Mouse (Mus musculus) erythroblast, embryonic 14.5 days (primary cell): Measurements from ENCODE around the gene Abca4. TPM values are rescaled to one million over a fixed set of nuclear protein-coding genes. Genes with fewer than 3 reads are reported as not detected.

Source experiments
- H3K27me3 ChIP-seq: 2 replicates; pipeline ENCODE4 v1.6.1; 2012; ENCODE audit warnings: inconsistent platforms; ENCODE audit not compliant: control insufficient read depth
- H3K36me3 ChIP-seq: 2 replicates; pipeline ENCODE4 v1.6.1; 2012; ENCODE audit warnings: mild to moderate bottlenecking, inconsistent platforms; ENCODE audit not compliant: control insufficient read depth
- H3K4me1 ChIP-seq: 2 replicates; pipeline ENCODE4 v1.6.1; 2012; ENCODE audit warnings: inconsistent platforms; ENCODE audit not compliant: control insufficient read depth
- H3K4me3 ChIP-seq: replicated peaks from 2 replicates; pipeline ENCODE3; 2012; ENCODE audit warnings: moderate library complexity, mild to moderate bottlenecking, inconsistent platforms
- H3K9me3 ChIP-seq: 2 replicates; pipeline ENCODE4 v1.6.1; 2012; ENCODE audit warnings: low read length, inconsistent platforms, mixed read lengths; ENCODE audit not compliant: control insufficient read depth
- GATA1 ChIP-seq: IDR thresholded peaks from 2 replicates; pipeline ENCODE4 v1.6.1; 2012; ENCODE audit warnings: low read length, inconsistent platforms, mixed read lengths
- TAL1 ChIP-seq: IDR thresholded peaks from 3 replicates; pipeline ENCODE4 v1.6.1; 2012; ENCODE audit warnings: low read length, inconsistent platforms, mixed read lengths
- polyA plus RNA-seq: library from polyadenylated mRNA; stranded (reverse); fragments of >175 nt; gene quantifications from 2 replicates; pipeline ENCODE4 v1.2.3, GENCODE M21; 2012

Gene Abca4
- polyA plus RNA-seq, 1 experiment = 0.05 TPM

DNA sequence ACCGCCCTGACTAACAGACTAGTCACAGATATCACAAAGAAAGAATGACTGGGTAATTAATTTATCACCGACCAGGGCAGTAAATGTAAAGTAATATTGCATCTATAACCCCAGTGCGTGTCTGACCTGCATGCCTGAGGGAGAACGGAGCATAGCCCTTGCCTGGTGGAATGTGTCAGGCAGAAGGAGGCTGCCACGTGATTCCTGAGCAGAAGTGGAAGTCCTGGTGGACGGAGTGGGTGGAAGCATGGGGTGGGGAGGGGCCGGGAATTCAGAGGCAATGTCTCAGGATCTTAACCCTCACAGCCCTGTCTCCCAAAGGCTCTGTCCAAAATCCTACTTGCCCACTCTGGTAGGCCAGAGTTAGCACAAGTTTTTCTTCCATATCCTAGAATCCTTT lies 3.2 kb downstream of the Abca4 start:
- no peak overlapping the region for H3K4me3 ChIP-seq
- H3K9me3 ChIP-seq = no peaks in the 10 kb centered on the region
- no peaks in the 10 kb centered on the region for H3K36me3 ChIP-seq
- no peaks in the 10 kb centered on the region; the same call in none of the 2 replicates for H3K4me1 ChIP-seq
- H3K27me3 ChIP-seq = peaks cover 27% of the 10 kb centered on the region
- no peak for TF ChIP-seq GATA1
- no peak for TF ChIP-seq TAL1

DNA sequence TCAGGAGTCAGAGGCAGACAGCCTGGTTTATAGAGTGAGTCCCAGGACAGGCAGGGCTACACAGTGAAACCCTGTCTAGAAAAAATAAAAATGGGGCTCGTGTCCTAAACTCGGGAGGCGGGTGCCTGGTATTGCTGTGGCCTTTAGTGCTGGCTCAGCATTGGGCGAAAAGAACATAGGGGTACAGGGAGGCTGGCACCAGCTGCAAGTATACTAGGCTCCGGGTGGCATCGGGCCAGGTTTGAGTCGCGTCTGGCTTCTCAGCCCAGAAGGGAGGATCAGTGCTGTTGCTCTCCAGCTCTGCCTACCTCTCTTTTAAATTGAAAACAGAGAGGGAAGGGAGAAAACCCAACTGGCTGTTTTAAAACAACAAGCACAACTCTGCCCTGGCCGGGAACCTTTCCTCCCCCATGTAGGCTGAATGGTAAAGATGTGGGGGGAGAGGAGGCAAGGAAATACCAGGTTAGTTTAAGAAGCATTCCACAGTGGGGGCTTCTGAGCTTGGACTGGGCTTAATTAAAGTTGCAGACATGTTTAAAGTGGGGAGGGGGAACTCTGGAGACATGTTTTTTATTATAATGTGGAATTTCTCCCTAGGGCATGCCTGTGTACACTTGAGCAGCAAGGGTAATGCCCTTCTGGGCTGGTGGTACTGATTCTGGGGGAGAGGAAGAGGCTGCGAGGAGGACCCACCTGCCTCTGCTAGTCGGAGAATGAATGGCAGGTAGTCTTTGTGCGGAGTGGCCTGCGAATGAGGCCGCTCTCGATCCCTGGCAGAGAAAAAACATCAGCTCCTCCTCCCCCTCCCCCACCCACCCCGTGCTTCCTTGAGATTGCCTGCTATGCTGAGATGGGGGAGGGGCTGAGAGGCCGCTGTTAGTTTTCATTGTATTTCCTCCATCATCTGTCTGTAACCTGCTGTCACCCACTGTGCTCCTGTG lies 3.9 kb downstream of the Abca4 start:
- H3K9me3 ChIP-seq = no peaks in the 10 kb centered on the region
- no peak overlapping the region for H3K4me3 ChIP-seq
- no peaks in the 10 kb centered on the region; the same call in none of the 2 replicates for H3K4me1 ChIP-seq
- no peaks in the 10 kb centered on the region for H3K36me3 ChIP-seq
- H3K27me3 ChIP-seq = peaks cover 19% of the 10 kb centered on the region
- TF ChIP-seq GATA1 (no peak), TAL1 (no peak)

DNA sequence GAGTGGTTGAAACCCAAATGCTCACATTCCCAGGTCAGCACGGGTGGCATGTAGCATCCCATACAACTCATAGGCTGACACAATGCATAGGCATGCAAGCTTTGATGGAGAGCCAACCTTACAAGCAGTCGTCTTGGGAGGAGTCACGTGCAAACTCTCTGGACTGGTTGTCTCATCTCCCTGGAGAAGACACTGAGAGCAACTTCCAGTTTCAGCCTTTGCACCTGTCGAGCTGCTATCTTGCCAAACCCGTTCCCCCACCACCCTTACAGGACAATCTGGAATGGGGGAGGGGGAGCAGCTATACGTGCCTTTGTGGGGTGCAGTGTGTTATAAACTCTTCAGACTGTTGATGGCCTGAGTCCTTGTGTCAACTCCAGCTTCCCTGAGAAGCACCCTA lies 4.9 kb downstream of the Abca4 start:
- no peaks in the 10 kb centered on the region; the same call in none of the 2 replicates for H3K4me1 ChIP-seq
- H3K9me3 ChIP-seq = no peaks in the 10 kb centered on the region
- TF ChIP-seq TAL1 (no peak), GATA1 (no peak)
- H3K27me3 ChIP-seq = peaks cover 9% of the 10 kb centered on the region
- no peak overlapping the region for H3K4me3 ChIP-seq
- H3K36me3 ChIP-seq = no peaks in the 10 kb centered on the region

DNA sequence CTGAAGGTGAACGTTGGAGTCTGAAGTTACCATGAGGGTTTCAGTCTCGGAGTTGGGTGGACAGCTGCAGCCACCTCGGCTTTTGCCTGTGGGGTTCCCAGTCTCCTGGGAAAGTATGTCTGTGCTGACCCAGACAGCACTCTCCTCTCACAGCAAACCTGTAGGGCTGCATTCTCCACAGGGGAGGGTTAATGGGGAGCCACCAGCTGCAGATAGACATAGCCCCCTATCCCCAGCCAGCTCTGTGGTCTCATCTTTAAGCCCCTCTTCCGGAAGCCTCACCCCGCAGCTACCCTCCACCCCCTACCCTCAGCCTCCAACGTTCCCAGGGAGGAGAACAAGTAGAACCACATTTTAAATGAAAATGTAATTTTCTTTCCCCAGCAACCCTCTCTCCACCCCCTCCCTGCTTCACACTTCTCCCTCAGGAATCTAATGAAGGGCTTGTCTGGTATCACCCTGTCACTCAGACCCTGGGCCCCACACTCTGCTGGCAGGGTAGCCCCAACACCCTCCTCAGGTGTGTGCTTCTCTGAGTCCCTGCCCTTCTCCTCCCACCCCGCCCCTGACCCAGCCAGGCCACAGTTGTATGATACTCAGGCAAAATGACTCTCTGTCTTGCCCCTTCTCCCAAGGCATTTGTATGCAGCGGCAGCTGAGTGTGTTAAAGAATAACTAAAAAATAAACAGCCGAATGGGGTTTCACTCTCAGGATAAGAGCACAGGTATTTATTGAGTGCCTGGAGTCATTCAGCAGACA lies 14.4 kb downstream of the Abca4 start:
- Histone ChIP-seq H3K4me3 (no peak overlapping the region), H3K36me3 (no peaks in the 10 kb centered on the region), H3K9me3 (no peaks in the 10 kb centered on the region), H3K27me3 (no peaks in the 10 kb centered on the region), H3K4me1 (no peaks in the 10 kb centered on the region)
- no peak for TF ChIP-seq TAL1

DNA sequence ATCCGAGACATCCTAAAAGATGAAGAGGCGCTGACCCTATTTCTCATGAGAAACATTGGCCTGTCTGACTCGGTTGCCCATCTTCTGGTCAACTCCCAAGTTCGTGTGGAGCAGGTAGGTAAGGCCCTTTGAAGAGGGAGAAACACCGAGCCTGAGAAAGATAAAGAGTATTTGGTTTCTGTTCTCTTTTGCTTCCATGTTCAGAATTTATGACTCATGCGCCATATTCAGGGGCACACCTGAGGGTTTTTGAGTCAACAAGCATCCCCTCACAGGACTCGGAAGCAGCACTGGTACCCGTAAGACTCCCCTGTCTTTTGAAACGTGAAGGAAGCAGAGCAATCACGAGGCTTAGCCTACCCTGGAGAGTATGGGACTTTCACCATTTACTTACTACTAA lies 18.3 kb downstream of the Abca4 start:
- H3K4me3 ChIP-seq = no peak overlapping the region
- no peaks in the 10 kb centered on the region for H3K9me3 ChIP-seq
- H3K36me3 ChIP-seq = no peaks in the 10 kb centered on the region
- no peaks in the 10 kb centered on the region for H3K4me1 ChIP-seq
- TF ChIP-seq TAL1 (no peak), GATA1 (no peak)
- no peaks in the 10 kb centered on the region for H3K27me3 ChIP-seq

DNA sequence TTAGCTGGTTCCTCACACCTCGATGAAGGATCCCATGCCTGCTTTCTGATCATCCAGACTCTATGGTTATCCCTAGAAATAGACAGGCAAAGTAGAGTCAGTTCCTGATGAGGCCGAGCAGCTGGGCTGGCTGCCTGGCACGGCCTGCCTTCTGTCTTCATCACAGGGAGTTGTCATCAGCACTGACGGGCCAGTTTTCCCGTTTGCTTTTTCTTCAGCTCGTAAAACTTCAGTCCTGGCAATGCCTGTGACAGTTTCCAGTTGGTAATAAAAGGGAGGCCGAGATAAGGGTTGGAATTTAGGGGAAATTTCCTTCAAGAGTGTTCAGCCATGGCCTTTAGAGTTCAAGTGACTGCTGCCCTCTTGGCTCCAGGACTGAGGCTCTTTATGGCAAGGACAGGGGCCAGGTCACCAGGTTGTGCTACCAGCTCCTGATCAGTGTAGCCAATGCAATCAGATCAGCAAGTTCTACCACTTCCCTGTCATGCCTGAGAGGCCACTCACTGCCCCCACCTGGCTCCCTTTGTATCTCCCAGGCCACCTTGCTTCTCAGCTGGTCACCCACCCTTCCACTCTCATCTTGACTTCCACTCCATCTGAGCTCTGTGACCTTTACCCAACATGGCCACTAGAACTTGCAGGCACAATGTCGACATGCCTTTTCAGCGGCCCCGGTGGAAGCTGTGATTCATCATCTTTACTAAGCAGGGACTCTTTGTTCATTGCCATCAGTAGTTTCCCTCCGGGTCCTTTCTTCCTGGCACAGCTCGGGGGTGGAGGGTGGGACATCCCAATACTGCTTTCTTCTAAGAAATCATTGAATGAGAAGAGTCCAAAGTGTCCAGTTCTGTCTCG lies 20.5 kb downstream of the Abca4 start:
- H3K4me3 ChIP-seq = no peak overlapping the region
- TF ChIP-seq GATA1 = no peak
- no peak for TF ChIP-seq TAL1
- H3K9me3 ChIP-seq = no peaks in the 10 kb centered on the region
- no peaks in the 10 kb centered on the region for H3K36me3 ChIP-seq
- no peaks in the 10 kb centered on the region for H3K4me1 ChIP-seq
- no peaks in the 10 kb centered on the region for H3K27me3 ChIP-seq

DNA sequence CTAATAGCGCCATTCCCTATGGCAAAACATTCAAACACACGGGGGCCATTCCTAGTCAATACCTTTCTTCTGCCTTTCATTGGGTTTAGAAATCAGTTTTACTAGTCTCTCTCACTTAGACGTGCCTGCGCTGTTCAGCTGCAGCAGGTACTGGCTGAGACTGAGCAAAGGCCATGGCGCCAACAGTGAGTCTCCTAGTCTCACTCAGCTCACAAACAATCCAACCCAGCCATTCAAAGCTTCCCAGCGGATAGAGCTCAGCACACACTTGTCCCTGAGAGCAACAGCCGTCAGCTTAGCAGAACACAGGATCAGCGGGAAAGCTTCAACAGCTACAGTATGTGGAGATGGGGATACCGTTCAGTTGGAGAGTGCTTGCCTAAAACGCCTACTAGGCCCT lies 27.5 kb downstream of the Abca4 start:
- Histone ChIP-seq H3K4me3 (no peak overlapping the region), H3K27me3 (no peaks in the 10 kb centered on the region), H3K9me3 (no peaks in the 10 kb centered on the region), H3K36me3 (no peaks in the 10 kb centered on the region), H3K4me1 (no peaks in the 10 kb centered on the region)
- no peak for TF ChIP-seq TAL1
- TF ChIP-seq GATA1 = no peak

DNA sequence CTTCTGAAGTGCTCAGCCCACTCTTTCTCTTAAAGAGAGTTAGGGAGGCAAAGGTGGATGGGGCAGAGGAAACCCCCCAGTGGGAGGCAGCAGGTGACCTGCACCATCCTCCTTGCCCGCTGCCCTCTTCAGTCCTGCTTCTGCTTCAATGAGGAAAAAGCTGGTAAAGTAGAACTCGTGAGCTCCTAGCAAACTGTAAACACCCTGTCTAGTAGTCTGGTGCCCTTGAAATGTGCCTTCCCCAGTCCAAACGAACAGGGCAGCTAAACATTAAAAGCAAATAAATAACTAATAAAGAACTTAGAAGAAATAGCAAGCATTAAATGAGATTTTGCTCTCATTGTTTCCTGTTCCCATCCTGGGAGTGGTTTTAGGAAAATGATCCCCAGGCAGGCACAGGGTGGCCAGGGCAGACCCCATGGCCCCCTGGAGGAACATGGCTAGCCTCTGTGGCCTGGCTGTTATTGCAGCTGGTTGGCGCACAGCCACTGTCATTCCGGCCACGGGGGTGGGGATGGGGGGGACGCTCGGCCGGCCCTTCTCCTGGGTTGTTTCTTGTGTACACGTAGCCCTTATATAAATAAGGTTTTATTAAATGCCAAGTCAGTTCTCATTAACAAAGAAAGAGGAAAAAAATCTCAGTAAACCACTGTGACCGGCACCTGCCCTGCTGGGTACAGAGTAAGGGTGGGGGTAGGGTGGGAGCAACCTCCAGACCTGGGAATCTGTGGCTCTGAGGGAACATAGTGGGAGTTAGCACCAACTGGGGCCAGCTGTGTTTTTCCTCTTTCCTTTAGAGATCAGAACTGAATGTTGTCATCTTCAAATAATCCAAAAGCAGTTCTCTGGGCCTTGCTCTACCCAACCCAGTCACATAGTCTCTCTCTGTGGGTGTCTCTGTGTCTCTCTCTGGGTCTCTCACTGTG lies 28.7 kb downstream of the Abca4 start:
- no peak for TF ChIP-seq TAL1
- no peak for TF ChIP-seq GATA1
- no peak overlapping the region for H3K4me3 ChIP-seq
- H3K9me3 ChIP-seq = no peaks in the 10 kb centered on the region
- H3K36me3 ChIP-seq = no peaks in the 10 kb centered on the region
- H3K27me3 ChIP-seq = no peaks in the 10 kb centered on the region
- no peaks in the 10 kb centered on the region for H3K4me1 ChIP-seq
